Mouse (Mus musculus): ENCODE measurements around the gene Ppef2. TPM values are rescaled to one million over a fixed set of nuclear protein-coding genes. Genes with fewer than 3 reads are reported as not detected.

Gene Ppef2
- polyA plus RNA-seq, 1 experiment from 2014 or later, result 0.99 TPM

DNA sequence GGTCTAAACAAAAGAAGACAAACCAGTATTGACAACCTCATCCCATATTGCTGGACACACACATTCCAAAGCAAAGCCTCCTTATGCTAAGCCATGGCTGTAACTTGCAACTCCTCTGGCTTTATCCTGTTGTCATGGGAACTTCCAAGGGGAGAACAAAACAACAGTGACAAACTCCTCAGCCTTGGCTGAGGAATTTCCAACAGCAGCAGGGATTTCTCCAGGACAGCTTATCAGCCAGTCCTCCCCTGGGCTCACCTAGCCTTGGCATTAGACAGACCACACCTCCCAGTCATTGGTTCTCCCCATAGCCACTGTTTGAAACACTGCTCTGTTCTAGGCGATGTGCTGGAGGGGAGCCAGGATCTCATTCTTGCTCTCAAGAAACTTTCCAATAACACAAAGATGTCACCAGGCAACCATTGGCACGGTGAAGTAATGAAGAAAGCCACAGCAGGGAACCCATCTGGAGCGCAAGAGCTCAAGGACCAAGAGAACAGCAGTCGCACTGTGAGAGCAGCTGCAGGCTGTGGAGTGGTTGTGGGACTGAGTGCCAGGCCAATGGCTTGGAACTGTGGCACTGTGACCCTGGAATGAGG is 7.8 kb upstream of the Ppef2 start:
- 5% methylated on average over 4 of the region's 4 CpGs for WGBS
- Histone ChIP-seq H3K36me3 (replicated peaks) (no peaks in the 10 kb centered on the region), H3K27ac (peak overlapping the region; percentile 39; the same call in 1 of the 2 replicates)

DNA sequence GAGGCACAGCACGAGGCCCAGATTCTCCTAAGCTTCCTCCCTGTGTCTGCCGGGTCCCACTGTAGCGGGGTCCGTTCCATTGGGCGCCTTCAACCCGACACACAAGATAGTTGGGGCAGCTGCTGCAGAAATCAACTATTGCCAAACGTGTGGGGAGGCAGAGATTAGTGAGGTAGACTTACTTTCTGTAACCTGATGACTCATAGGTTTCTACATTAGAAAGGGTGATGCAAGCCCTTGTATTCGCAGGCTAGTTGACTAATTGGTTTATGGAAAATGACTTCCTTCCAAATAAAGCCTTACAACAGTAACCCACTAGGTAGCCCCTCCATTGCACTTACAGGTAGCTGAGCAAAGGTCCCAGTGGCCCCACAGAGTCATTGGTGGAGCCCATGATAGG is 6.6 kb upstream of the Ppef2 start:
- H3K27me3 ChIP-seq (replicated peaks), result no peaks in the 10 kb centered on the region
- no peaks in the 10 kb centered on the region for H3K36me3 ChIP-seq (replicated peaks)
- no peak overlapping the region for H3K4me2 ChIP-seq
- no peak overlapping the region for H3K4me3 ChIP-seq
- H3K27ac ChIP-seq, result no peak overlapping the region
- no peak overlapping the region for H3K9ac ChIP-seq
- ATAC-seq (replicated peaks), result no peak
- H3K4me1 ChIP-seq, result peaks cover 6% of the 10 kb centered on the region
- WGBS, result 92% methylated on average over 8 of the region's 8 CpGs
- no peaks in the 10 kb centered on the region for H3K9me3 ChIP-seq

More for the DNA sequence above, 7.8 kb upstream of the Ppef2 start:
- H3K4me2 ChIP-seq, result no peak overlapping the region
- H3K27me3 ChIP-seq (replicated peaks), result no peaks in the 10 kb centered on the region
- no peak overlapping the region for H3K4me3 ChIP-seq
- H3K4me1 ChIP-seq, result peaks cover 6% of the 10 kb centered on the region
- peak; percentile 89 for ATAC-seq (replicated peaks)
- H3K9ac ChIP-seq, result no peak overlapping the region
- H3K9me3 ChIP-seq, result no peaks in the 10 kb centered on the region

DNA sequence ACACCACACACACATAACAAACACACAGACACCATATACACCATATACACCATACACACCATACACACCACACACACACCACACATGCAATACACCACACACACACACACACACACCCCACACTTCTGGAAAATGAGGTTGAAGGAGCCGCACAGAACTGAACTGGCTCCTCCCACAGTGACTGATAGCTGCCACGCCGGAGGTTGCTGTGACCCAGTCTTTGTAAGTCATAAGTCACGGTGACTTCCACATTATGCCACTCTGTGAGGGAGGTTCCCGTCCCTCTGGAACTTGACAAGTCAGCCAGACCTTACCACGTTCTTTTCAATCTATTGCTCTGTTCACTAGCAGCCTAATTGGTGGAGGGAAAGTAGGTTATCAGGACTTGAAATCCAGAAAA is 1.6 kb downstream of the Ppef2 start:
- Histone ChIP-seq H3K9ac (no peak overlapping the region), H3K9me3 (no peaks in the 10 kb centered on the region), H3K27me3 (replicated peaks) (no peaks in the 10 kb centered on the region), H3K36me3 (replicated peaks) (no peaks in the 10 kb centered on the region), H3K4me2 (no peak overlapping the region), H3K27ac (no peak overlapping the region), H3K4me3 (no peak overlapping the region), H3K4me1 (no peaks in the 10 kb centered on the region)
- WGBS, result 70% methylated on average over 6 of the region's 6 CpGs
- no peak for ATAC-seq (replicated peaks)

DNA sequence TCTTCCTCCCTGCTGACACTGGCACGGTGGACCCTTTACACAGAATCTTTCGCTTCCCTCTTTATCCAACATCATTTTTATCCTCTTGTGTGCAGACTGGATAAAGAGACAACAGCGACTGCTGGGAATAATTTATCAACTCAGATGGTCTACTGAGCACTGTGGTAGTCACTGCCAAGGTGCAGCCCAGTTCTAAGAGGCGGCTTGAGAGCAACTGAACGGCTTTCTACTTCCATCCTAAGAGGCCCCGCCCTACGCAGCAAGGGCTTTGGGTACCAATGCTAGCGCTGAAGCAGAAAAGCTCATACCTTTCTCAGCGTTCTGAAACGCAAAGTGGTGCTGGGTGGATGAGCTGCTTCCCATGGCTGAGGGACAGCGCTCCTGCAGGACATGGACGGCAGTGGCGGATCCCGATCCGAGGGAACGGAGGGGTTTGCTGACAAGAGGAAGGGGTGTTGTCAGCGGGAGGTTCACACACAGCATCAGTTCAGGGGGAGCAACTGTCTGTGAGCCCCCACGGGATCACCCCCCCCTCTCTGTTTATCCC is 3.2 kb downstream of the Ppef2 start:
- Histone ChIP-seq H3K27ac (no peak overlapping the region), H3K9ac (no peak overlapping the region), H3K4me3 (peak overlapping the region; percentile 14; the same call in 1 of the 2 replicates), H3K4me2 (peak overlapping the region; percentile 44), H3K36me3 (replicated peaks) (no peaks in the 10 kb centered on the region), H3K4me1 (no peaks in the 10 kb centered on the region), H3K27me3 (replicated peaks) (no peaks in the 10 kb centered on the region), H3K9me3 (no peaks in the 10 kb centered on the region)
- 16% methylated on average over 18 of the region's 18 CpGs for WGBS
- ATAC-seq (replicated peaks), result peak; percentile 79

DNA sequence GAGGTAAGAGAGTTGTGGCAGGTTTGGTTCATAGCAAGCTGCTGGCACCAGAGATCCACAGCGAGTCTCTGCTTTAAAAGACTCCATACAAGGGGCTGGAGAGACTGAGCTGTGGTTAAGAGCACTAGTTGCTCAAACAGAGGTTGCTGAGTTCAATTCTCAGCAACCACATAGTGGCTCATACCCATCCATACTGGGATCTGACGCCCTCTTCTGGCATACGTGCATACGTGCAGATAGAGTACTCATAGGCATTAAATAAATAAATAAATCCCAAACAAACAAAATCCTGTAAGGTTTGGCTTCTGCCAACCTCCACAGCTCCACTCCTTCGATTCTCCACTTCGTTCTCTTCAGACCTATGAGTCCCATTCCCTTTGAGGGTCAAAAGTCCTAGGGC is 4.0 kb downstream of the Ppef2 start:
- no peak for ATAC-seq (replicated peaks)
- Histone ChIP-seq H3K4me2 (no peak overlapping the region), H3K27me3 (replicated peaks) (no peaks in the 10 kb centered on the region), H3K36me3 (replicated peaks) (no peaks in the 10 kb centered on the region), H3K4me3 (no peak overlapping the region), H3K4me1 (no peaks in the 10 kb centered on the region), H3K27ac (no peak overlapping the region), H3K9me3 (no peaks in the 10 kb centered on the region), H3K9ac (no peak overlapping the region)
- WGBS, result 93% methylated on average over 6 of the region's 6 CpGs

DNA sequence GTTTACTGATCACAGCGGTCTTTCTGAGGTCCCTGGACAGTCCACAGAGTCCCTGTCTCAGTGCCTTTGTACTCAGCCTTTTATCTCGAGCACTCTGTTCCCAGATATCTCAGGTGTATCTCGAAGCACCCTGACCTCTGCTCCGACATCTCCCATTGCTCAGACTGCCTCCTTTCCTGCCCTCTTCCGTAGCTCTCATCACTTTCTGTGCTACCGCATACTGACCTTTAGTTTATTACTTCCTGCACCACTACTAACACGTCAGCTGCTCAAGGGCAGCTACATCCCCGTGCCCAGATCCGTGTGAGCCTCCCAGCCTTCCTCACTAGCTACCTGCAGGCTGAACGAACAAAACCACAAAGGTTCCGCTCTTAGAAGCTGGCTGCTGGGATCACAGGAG is 7.5 kb downstream of the Ppef2 start:
- 85% methylated on average over 11 of the region's 11 CpGs for WGBS
- Histone ChIP-seq H3K9me3 (no peaks in the 10 kb centered on the region), H3K9ac (no peak overlapping the region), H3K4me2 (no peak overlapping the region), H3K4me3 (no peak overlapping the region), H3K27me3 (replicated peaks) (no peaks in the 10 kb centered on the region), H3K4me1 (no peaks in the 10 kb centered on the region), H3K36me3 (replicated peaks) (no peaks in the 10 kb centered on the region), H3K27ac (no peak overlapping the region)
- ATAC-seq (replicated peaks), result no peak

DNA sequence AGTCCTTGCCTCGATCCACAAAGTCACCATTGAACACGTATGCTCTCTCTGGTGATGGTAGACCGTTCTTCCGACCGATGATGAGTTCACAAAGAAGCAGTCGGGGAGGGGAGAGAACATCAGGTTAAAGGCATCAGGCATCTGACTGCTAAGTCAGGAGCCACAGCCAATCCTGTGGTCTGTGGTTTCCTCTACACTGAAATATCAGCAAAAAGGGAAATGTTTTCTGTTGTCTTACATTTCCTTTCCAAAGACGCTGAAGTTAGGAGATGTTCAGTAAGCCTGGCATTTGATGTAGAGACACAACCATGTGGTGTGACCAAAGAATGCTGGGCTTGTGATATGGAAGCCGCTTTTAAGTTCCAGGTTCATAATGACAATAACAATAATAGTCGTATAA is 10.6 kb downstream of the Ppef2 start:
- no peak for ATAC-seq (replicated peaks)
- Histone ChIP-seq H3K27me3 (replicated peaks) (no peaks in the 10 kb centered on the region), H3K36me3 (replicated peaks) (no peaks in the 10 kb centered on the region), H3K4me2 (no peak overlapping the region), H3K9me3 (no peaks in the 10 kb centered on the region), H3K27ac (no peak overlapping the region), H3K4me3 (no peak overlapping the region), H3K4me1 (no peaks in the 10 kb centered on the region), H3K9ac (no peak overlapping the region)
- 90% methylated on average over 9 of the region's 9 CpGs for WGBS

DNA sequence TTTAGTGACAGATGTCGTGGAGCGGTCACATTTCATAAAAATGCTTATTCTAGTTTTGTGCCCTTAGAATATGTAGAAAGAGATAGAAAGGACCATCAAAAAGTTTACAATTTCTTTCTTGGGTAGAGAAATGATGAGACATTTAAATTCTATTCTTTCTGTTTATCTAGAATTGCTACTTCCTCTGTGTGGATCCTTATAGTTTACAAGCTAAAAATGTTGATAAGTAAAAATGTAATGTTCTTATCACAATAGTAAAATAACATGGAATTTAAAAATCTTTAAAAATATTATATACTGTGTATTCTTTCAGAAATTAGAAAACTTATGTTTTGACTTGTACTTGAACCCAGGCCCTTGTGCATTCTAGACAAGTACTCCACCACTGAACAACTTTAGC is 11.2 kb downstream of the Ppef2 start:
- H3K4me2 ChIP-seq, result no peak overlapping the region
- no peaks in the 10 kb centered on the region for H3K9me3 ChIP-seq
- H3K27ac ChIP-seq, result no peak overlapping the region
- no peaks in the 10 kb centered on the region for H3K27me3 ChIP-seq (replicated peaks)
- 100% methylated on average over 2 of the region's 2 CpGs for WGBS
- no peak overlapping the region for H3K9ac ChIP-seq
- H3K4me1 ChIP-seq, result 0 out of 2 replicates have a peak, but pooled peaks cover under 1% of the 10 kb centered on the region
- H3K4me3 ChIP-seq, result no peak overlapping the region
- ATAC-seq (replicated peaks), result no peak
- no peaks in the 10 kb centered on the region for H3K36me3 ChIP-seq (replicated peaks)

DNA sequence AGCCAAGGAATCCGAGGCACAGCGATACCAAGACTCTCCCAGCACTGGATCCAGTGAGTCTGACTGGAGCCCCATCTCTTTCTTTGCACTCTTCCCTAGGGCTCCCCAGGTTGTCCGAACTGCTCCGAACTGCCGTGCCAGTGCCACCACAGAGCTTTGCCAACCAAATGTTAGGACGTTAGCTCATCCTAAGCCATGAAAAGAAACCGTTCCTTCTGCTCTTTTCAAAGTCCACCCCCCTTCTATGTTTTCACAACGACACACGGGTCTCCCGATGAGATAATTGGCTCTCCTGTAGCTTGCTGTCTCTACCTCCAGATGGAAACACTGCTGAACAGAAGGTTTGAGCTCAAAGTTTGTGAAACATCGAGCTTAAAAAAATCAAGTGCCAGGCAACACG is 15.3 kb downstream of the Ppef2 start:
- H3K9me3 ChIP-seq, result no peaks in the 10 kb centered on the region
- no peaks in the 10 kb centered on the region for H3K36me3 ChIP-seq (replicated peaks)
- ATAC-seq (replicated peaks), result no peak
- no peak overlapping the region for H3K9ac ChIP-seq
- H3K27me3 ChIP-seq (replicated peaks), result no peaks in the 10 kb centered on the region
- 87% methylated on average over 12 of the region's 12 CpGs for WGBS
- H3K27ac ChIP-seq, result no peak overlapping the region
- H3K4me1 ChIP-seq, result 0 out of 2 replicates have a peak, but pooled peaks cover 3% of the 10 kb centered on the region
- H3K4me2 ChIP-seq, result no peak overlapping the region
- no peak overlapping the region for H3K4me3 ChIP-seq

DNA sequence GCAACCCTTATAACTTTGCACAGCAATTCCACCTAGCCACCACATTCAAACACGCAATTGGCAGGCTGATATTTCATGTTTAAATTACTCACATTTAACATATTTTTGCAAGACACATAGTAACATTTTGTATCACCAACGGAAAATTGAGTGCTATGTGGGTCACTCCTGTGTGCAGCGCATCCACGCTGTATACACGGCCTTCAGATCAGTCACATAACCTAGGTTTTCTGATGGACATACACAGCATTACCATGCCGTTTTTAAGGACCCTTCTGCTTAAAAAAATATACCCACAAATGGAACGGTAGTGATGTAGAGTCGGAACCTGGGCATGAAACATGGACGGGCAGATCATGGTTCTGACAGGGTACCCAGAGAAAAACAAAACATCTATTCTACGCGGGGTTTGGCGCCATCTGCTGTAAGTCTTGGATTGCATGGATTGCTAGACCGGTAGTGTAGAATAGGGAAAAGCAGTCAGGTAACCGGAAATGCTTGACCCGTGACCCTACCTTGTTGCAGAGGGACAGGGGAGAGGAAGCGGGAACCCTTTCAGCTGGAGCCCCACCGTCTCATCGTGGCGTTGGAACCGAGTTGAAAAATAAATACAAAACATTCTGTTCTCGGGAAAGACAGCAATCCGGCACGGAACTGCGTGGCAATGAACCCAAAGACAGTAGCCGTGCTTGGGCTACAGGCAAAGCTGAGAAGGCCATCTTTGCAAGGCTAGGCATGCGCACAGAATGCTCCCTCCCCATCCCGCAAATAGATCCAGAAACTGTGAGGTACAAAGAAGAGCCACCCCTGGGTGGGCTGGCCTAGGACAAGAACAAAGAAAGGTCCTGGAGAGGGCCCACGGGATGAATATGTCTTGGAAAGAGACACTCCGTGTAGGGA is 16.5 kb downstream of the Ppef2 start:
- Histone ChIP-seq H3K27me3 (replicated peaks) (no peaks in the 10 kb centered on the region), H3K4me3 (no peak overlapping the region), H3K36me3 (replicated peaks) (no peaks in the 10 kb centered on the region), H3K9me3 (no peaks in the 10 kb centered on the region), H3K4me1 (0 out of 2 replicates have a peak, but pooled peaks cover 3% of the 10 kb centered on the region), H3K9ac (no peak overlapping the region), H3K4me2 (peak overlapping the region; percentile 19), H3K27ac (no peak overlapping the region; the same call in 1 of the 2 replicates)
- WGBS, result 44% methylated on average over 29 of the region's 29 CpGs
- ATAC-seq (replicated peaks), result peak; percentile 89

DNA sequence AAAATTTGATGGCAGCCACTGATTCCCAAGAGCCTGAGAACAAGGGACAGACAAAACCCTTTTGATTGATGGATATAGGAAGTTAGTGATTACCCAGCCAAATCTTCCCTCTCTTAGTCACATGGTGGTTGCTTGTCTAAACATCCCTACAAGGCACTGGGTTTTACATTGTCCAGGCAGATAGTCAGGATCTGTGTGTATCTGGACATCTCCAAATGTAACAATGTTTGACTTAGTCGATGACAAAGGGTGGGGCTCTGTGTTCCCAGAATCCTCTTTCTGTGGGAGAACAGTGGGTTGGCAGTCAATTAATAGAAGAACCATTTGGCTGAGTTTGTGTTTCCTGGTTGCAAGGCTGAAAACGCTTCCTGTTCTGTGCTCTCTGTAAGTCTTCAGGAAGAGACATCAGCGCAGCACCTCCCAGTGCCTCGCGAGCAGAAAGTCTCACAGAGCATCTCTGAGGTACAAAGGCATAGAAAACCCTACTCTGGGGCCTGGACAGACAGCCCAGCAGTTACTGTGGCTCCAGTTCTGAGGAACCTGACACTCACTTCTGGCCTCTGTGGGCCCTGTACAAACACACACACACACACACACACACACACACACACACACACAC is 21.0 kb downstream of the Ppef2 start:
- ATAC-seq (replicated peaks), result no peak
- Histone ChIP-seq H3K9ac (no peak overlapping the region), H3K4me3 (no peak overlapping the region), H3K9me3 (no peaks in the 10 kb centered on the region), H3K27me3 (replicated peaks) (no peaks in the 10 kb centered on the region), H3K27ac (no peak overlapping the region), H3K4me2 (no peak overlapping the region), H3K4me1 (0 out of 2 replicates have a peak, but pooled peaks cover 3% of the 10 kb centered on the region), H3K36me3 (replicated peaks) (no peaks in the 10 kb centered on the region)
- WGBS, result 80% methylated on average over 5 of the region's 5 CpGs

DNA sequence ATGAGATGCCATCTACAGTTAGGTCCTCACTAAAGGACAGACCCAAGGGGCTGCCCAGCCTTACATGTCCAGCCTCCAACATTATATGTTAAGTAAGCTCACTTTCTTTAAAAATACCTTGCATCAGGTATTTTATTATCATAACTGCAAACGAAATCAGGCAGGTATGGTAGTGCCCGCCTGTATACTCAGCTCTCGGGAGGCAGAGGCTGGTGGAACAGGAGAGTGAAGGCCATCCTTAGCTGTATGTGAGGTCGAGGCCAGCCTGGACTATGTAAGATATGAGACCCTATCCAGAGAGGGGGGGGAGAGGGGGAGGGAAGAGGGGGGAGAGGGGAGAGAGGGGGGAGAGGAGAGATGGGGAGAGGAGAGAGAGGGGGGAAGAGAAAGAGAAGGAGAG is 22.7 kb downstream of the Ppef2 start:
- Histone ChIP-seq H3K27me3 (replicated peaks) (no peaks in the 10 kb centered on the region), H3K9me3 (no peaks in the 10 kb centered on the region), H3K4me3 (no peak overlapping the region), H3K4me2 (no peak overlapping the region), H3K4me1 (no peaks in the 10 kb centered on the region), H3K36me3 (replicated peaks) (no peaks in the 10 kb centered on the region), H3K9ac (no peak overlapping the region), H3K27ac (no peak overlapping the region)
- no peak for ATAC-seq (replicated peaks)
- 81% methylated on average over 4 of the region's 4 CpGs for WGBS
